In the genomic region with DNA sequence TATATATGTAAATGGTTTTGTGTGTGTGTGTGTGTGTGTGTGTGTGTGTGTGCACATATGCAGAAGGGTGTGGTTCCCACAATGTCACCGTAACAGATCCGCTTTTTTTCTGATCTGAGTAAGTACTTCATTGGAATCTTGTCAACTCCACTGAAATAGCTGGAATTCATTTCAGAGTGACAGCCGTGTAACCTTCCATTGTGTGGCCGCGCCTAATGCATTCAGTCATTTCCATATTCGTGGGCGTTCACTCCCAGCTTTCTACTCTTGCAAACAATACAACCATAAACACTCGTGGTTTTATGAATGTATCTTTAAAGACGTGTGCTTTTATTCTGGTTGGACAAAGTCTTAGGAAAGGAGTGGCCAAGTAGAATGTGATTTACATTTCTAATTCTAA, we compare ENCODE assay signal across 18 mouse cellular contexts. TPM values are rescaled to one million over a fixed set of nuclear protein-coding genes. Genes with fewer than 3 reads are reported as not detected.
DNase-seq lines count a peak whose midpoint lies in the region; ATAC-seq lines count a peak whose summit lies in the region.
"Had no signal": no experiment of that assay in that cellular context is flagged by ENCODE, and none has a peak within 500 bp of the region (broad histone marks: within the 10 kb centered on the region; RNA-seq: fewer than 3 reads in every experiment).

No protein-coding gene starts in this region.

- ATAC-seq in forebrain, embryonic 11.5 days (replicated peaks; ENCODE audit: low FRiP score), result 0 out of 2 replicates have a peak, but pooled peaks have one; percentile 58
- ATAC-seq in hindbrain, embryonic 13.5 days (ENCODE audit: low FRiP score), result no peak; the same call in 1 of the 2 replicates
- peak; percentile 78 for ATAC-seq in forebrain, embryonic 16.5 days
- no peak for ATAC-seq in intestine, embryonic 15.5 days
- ATAC-seq: activated CD4-positive, CD25-positive, alpha-beta regulatory T cell, adult 4 months had no signal

- no peak for DNase-seq in forebrain, embryonic 11.5 days (ENCODE audit: low spot score)
- DNase-seq in forebrain, embryonic 10.5 days (ENCODE audit: extremely low spot score, low spot score), result no peak
- peak; percentile 52 for DNase-seq in hindbrain, embryonic 10.5 days (ENCODE audit: low spot score)
- DNase-seq in Muller cell, postnatal 12 days (ENCODE audit: inconsistent ontology term), result peak; percentile 69
- no peak for DNase-seq in urinary bladder, postnatal 14 days (ENCODE audit: low spot score)
- DNase-seq: cerebellum, adult 8-10 months; right cerebral cortex, postnatal 4 days; thymus, postnatal 14 days had no signal

- no peak overlapping the region for H3K4me3 ChIP-seq in forebrain, embryonic 11.5 days (ENCODE audit: low read depth, low read length)
- no peak overlapping the region for H3K4me3 ChIP-seq in forebrain, embryonic 10.5 days
- no peak overlapping the region for H3K4me3 ChIP-seq in hindbrain, embryonic 10.5 days
- H3K4me3 ChIP-seq in hindbrain, embryonic 13.5 days, result no peak overlapping the region
- H3K4me3 ChIP-seq in forebrain, embryonic 16.5 days (replicated peaks; ENCODE audit: low read length), result no peak overlapping the region
- no peak overlapping the region for H3K4me3 ChIP-seq in intestine, embryonic 15.5 days (replicated peaks)
- H3K4me3 ChIP-seq: embryonic facial prominence, embryonic 12.5 days; hindbrain, embryonic 15.5 days; stomach, embryonic 15.5 days had no signal

- H3K9me3 ChIP-seq in forebrain, embryonic 11.5 days (ENCODE audit: control insufficient read depth, low read length), result no peaks in the 10 kb centered on the region
- H3K9me3 ChIP-seq in forebrain, embryonic 10.5 days, result no peaks in the 10 kb centered on the region
- no peaks in the 10 kb centered on the region for H3K9me3 ChIP-seq in hindbrain, embryonic 10.5 days
- no peaks in the 10 kb centered on the region for H3K9me3 ChIP-seq in hindbrain, embryonic 13.5 days
- H3K9me3 ChIP-seq in forebrain, embryonic 16.5 days (ENCODE audit: control insufficient read depth, low read length), result no peaks in the 10 kb centered on the region
- no peaks in the 10 kb centered on the region for H3K9me3 ChIP-seq in intestine, embryonic 15.5 days
- H3K9me3 ChIP-seq: embryonic facial prominence, embryonic 12.5 days; G1E; hindbrain, embryonic 15.5 days; stomach, embryonic 15.5 days had no signal

- no peak overlapping the region for H3K4me2 ChIP-seq in forebrain, embryonic 11.5 days (ENCODE audit: low read depth, low read length, severe bottlenecking)
- no peak overlapping the region for H3K4me2 ChIP-seq in hindbrain, embryonic 13.5 days
- H3K4me2 ChIP-seq in forebrain, embryonic 16.5 days (ENCODE audit: low read length), result no peak overlapping the region
- H3K4me2 ChIP-seq in intestine, embryonic 15.5 days (replicated peaks), result no peak overlapping the region
- H3K4me2 ChIP-seq: embryonic facial prominence, embryonic 12.5 days; hindbrain, embryonic 15.5 days; liver, embryonic 11.5 days; stomach, embryonic 15.5 days had no signal

- peaks cover 2% of the 10 kb centered on the region; the same call in 1 of the 2 replicates for H3K27me3 ChIP-seq in forebrain, embryonic 11.5 days (ENCODE audit: control insufficient read depth, insufficient read depth, low read length)
- peaks cover 21% of the 10 kb centered on the region for H3K27me3 ChIP-seq in forebrain, embryonic 10.5 days (ENCODE audit: poor library complexity, severe bottlenecking)
- peaks cover 20% of the 10 kb centered on the region for H3K27me3 ChIP-seq in hindbrain, embryonic 10.5 days (ENCODE audit: insufficient read depth, poor library complexity, severe bottlenecking)
- peaks cover 5% of the 10 kb centered on the region; the same call in 1 of the 2 replicates for H3K27me3 ChIP-seq in hindbrain, embryonic 13.5 days
- no peaks in the 10 kb centered on the region; the same call in 1 of the 2 replicates for H3K27me3 ChIP-seq in forebrain, embryonic 16.5 days (replicated peaks; ENCODE audit: control insufficient read depth, insufficient read depth, low read length)
- 0 out of 2 replicates have a peak, but pooled peaks cover 3% of the 10 kb centered on the region for H3K27me3 ChIP-seq in intestine, embryonic 15.5 days (replicated peaks)
- H3K27me3 ChIP-seq: stomach, embryonic 15.5 days had no signal

- 54% methylated on average over 9 of the region's 9 CpGs for WGBS in forebrain, embryonic 11.5 days
- WGBS in forebrain, embryonic 10.5 days, result 68% methylated on average over 9 of the region's 9 CpGs
- 32% methylated on average over 9 of the region's 9 CpGs for WGBS in hindbrain, embryonic 10.5 days
- 11% methylated on average over 9 of the region's 9 CpGs for WGBS in hindbrain, embryonic 13.5 days
- 12% methylated on average over 9 of the region's 9 CpGs for WGBS in forebrain, embryonic 16.5 days
- 82% methylated on average over 9 of the region's 9 CpGs for WGBS in intestine, embryonic 15.5 days

- H3K4me1 ChIP-seq in forebrain, embryonic 11.5 days (replicated peaks; ENCODE audit: control insufficient read depth, insufficient read depth, low read length), result peaks cover 6% of the 10 kb centered on the region; the same call in 1 of the 2 replicates
- peaks cover 34% of the 10 kb centered on the region for H3K4me1 ChIP-seq in forebrain, embryonic 10.5 days
- peaks cover 45% of the 10 kb centered on the region for H3K4me1 ChIP-seq in hindbrain, embryonic 10.5 days (replicated peaks)
- peaks cover 13% of the 10 kb centered on the region; the same call in 1 of the 2 replicates for H3K4me1 ChIP-seq in hindbrain, embryonic 13.5 days (replicated peaks)
- peaks cover 3% of the 10 kb centered on the region for H3K4me1 ChIP-seq in forebrain, embryonic 16.5 days (replicated peaks; ENCODE audit: control insufficient read depth, insufficient read depth, low read length)
- no peaks in the 10 kb centered on the region for H3K4me1 ChIP-seq in intestine, embryonic 15.5 days (replicated peaks)
- H3K4me1 ChIP-seq: embryonic facial prominence, embryonic 12.5 days; stomach, embryonic 15.5 days had no signal

- H3K27ac ChIP-seq in forebrain, embryonic 11.5 days (ENCODE audit: low read depth, low read length), result no peak overlapping the region
- H3K27ac ChIP-seq in forebrain, embryonic 10.5 days, result no peak overlapping the region
- peak overlapping the region; percentile 78 for H3K27ac ChIP-seq in hindbrain, embryonic 10.5 days
- H3K27ac ChIP-seq in hindbrain, embryonic 13.5 days, result no peak overlapping the region
- no peak overlapping the region for H3K27ac ChIP-seq in forebrain, embryonic 16.5 days (ENCODE audit: low read length)
- no peak overlapping the region for H3K27ac ChIP-seq in intestine, embryonic 15.5 days
- H3K27ac ChIP-seq: embryonic facial prominence, embryonic 12.5 days; hindbrain, embryonic 15.5 days; macrophage; stomach, embryonic 15.5 days had no signal

- no peak overlapping the region for H3K9ac ChIP-seq in forebrain, embryonic 11.5 days (ENCODE audit: low read length)
- H3K9ac ChIP-seq in hindbrain, embryonic 13.5 days, result no peak overlapping the region
- H3K9ac ChIP-seq in forebrain, embryonic 16.5 days (replicated peaks; ENCODE audit: low read depth, low read length), result no peak overlapping the region
- H3K9ac ChIP-seq in intestine, embryonic 15.5 days, result no peak overlapping the region
- H3K9ac ChIP-seq: embryonic facial prominence, embryonic 12.5 days; hindbrain, embryonic 15.5 days; stomach, embryonic 15.5 days had no signal

- H3K36me3 ChIP-seq in forebrain, embryonic 11.5 days (ENCODE audit: control insufficient read depth, insufficient read depth, low read length), result no peaks in the 10 kb centered on the region
- H3K36me3 ChIP-seq in forebrain, embryonic 10.5 days (replicated peaks), result no peaks in the 10 kb centered on the region
- H3K36me3 ChIP-seq in hindbrain, embryonic 10.5 days, result no peaks in the 10 kb centered on the region
- no peaks in the 10 kb centered on the region for H3K36me3 ChIP-seq in hindbrain, embryonic 13.5 days
- no peaks in the 10 kb centered on the region for H3K36me3 ChIP-seq in forebrain, embryonic 16.5 days (ENCODE audit: control insufficient read depth, insufficient read depth)
- H3K36me3 ChIP-seq in intestine, embryonic 15.5 days, result no peaks in the 10 kb centered on the region
- H3K36me3 ChIP-seq: embryonic facial prominence, embryonic 12.5 days; G1E; hindbrain, embryonic 15.5 days; stomach, embryonic 15.5 days had no signal

RNA-seq across cellular contexts. Expression of a gene that starts 6.7 kb away (rescaled TPM):
- 0.44 and 0.68 TPM in 2 replicates for polyA plus RNA-seq in forebrain, embryonic 11.5 days (2014; fragmentation: Nextera tagmentation; extraction: Ambion mirVana)
- 0.38 and 0.52 TPM in 2 replicates for polyA plus RNA-seq in forebrain, embryonic 10.5 days (2016; fragmentation: Nextera tagmentation; extraction: Ambion mirVana)
- 0.60 and 0.98 TPM in 2 replicates for polyA plus RNA-seq in hindbrain, embryonic 10.5 days (2016; fragmentation: Nextera tagmentation; extraction: Ambion mirVana)
- 1.5 and 1.6 TPM in 2 replicates for polyA plus RNA-seq in hindbrain, embryonic 13.5 days (2015; fragmentation: Nextera tagmentation; extraction: Ambion mirVana)
- 0.37 and 1.1 TPM in 2 replicates for polyA plus RNA-seq in forebrain, embryonic 16.5 days (2015; fragmentation: Nextera tagmentation; extraction: Ambion mirVana)
- 0.80 and 1.2 TPM in 2 replicates for polyA plus RNA-seq in intestine, embryonic 15.5 days (2015; fragmentation: Nextera tagmentation; extraction: Ambion mirVana)
- polyA plus RNA-seq: activated CD4-positive, CD25-positive, alpha-beta regulatory T cell, adult 4 months; G1E; macrophage had no signal

Comparison
In these comparisons a context has a peak if more than half of its experiments do, and no peak if none do; other contexts are left out.
1. ATAC-seq: peak in forebrain, embryonic 11.5 days (single experiment) and forebrain, embryonic 16.5 days (single experiment); none in hindbrain, embryonic 13.5 days (single experiment) and intestine, embryonic 15.5 days (single experiment).
2. DNase-seq: peak in hindbrain, embryonic 10.5 days (single experiment) and Muller cell, postnatal 12 days (single experiment); none in forebrain, embryonic 11.5 days (single experiment), forebrain, embryonic 10.5 days (single experiment) and urinary bladder, postnatal 14 days (single experiment).